Mouse (Mus musculus) heart, adult 2 months (tissue): ENCODE measurements around the gene Tspan11. TPM values are rescaled to one million over a fixed set of nuclear protein-coding genes. Genes with fewer than 3 reads are reported as not detected.

Experiments
- DNase-seq, 2 experiments: peaks; one replicate each; pipeline ENCODE4 v3.0.0; 2021
- H3K27ac ChIP-seq: fragments of 200-600 bp; 2 replicates; pipeline ENCODE4 v1.8.1; 2022
- H3K27me3 ChIP-seq: fragments of 200-500 bp; 2 replicates; pipeline ENCODE4 v1.6.1; 2012; ENCODE audit warnings: mild to moderate bottlenecking, low read length, inconsistent platforms, mixed read lengths; ENCODE audit not compliant: control insufficient read depth, insufficient read depth
- H3K36me3 ChIP-seq: fragments of 200-500 bp; 2 replicates; pipeline ENCODE4 v1.6.1; 2012; ENCODE audit warnings: low read length, inconsistent platforms; ENCODE audit not compliant: control insufficient read depth, insufficient read depth
- H3K4me1 ChIP-seq: fragments of 200-500 bp; 2 replicates; pipeline ENCODE4 v1.6.1; 2011; ENCODE audit warnings: low read length; ENCODE audit not compliant: control insufficient read depth, insufficient read depth
- H3K4me3 ChIP-seq: fragments of 200-600 bp; 2 replicates; pipeline ENCODE4 v1.8.1; 2022
- H3K79me2 ChIP-seq: fragments of 200-500 bp; replicated peaks from 2 replicates; pipeline ENCODE4 v1.6.1; 2012; ENCODE audit warnings: mild to moderate bottlenecking, inconsistent platforms, low read length, moderate library complexity, mixed read lengths; ENCODE audit not compliant: control insufficient read depth, insufficient read depth
- H3K9ac ChIP-seq: fragments of 200-500 bp; 2 replicates; pipeline ENCODE4 v1.6.1; 2012; ENCODE audit warnings: low read depth, mild to moderate bottlenecking, control low read depth, inconsistent platforms, low read length, mixed read lengths
- CTCF ChIP-seq: fragments of 200-600 bp; IDR thresholded peaks from 2 replicates; pipeline ENCODE4 v1.8.1; 2022; ENCODE audit warnings: antibody characterized with exemption, mild to moderate bottlenecking, moderate library complexity
- EP300 ChIP-seq: fragments of 200-500 bp; IDR thresholded peaks from 2 replicates; pipeline ENCODE4 v1.6.1; 2011; ENCODE audit warnings: low read depth, low read length, control low read depth; ENCODE audit not compliant: insufficient read depth
- POLR2A ChIP-seq: fragments of 200-500 bp; IDR thresholded peaks from 2 replicates; pipeline ENCODE4 v1.6.1; 2011; ENCODE audit warnings: mild to moderate bottlenecking, low read depth, low read length, control low read depth; ENCODE audit not compliant: insufficient read depth
- WGBS: fragments of 180-500 bp; shearing (Covaris S2); methylation state at CpG from one replicate; pipeline ENCODE4 v1.1.7; 2018; 5-methylcytosine and 5-hydroxymethylcytosine counted together
- intact Hi-C: fragments of 180-260 bp; cut with DNase I; formaldehyde crosslinking; loops from one replicate; pipeline ENCODE4 v1.15.1; 2025
- polyA plus RNA-seq: library from polyadenylated mRNA; depleted of rRNA; stranded (reverse); fragments of >200 nt; gene quantifications from 2 replicates; pipeline ENCODE4 v1.2.3, GENCODE M21; 2012
- total RNA-seq, 2 experiments: library from RNA; stranded (reverse); gene quantifications; 2 replicates each; pipeline ENCODE4 v1.2.3; 2021

The Tspan11 gene
- total and polyA plus RNA-seq, 3 experiments = 0.57 to 1.7 (median 1.5) TPM

- no peak for DNase-seq
- TF ChIP-seq EP300 (no peak), POLR2A (no peak), CTCF (no peak)
Observed at GRCm38 (mm10) chr6:127893611-127894010, 6.2 kb downstream of the Tspan11 start.

GRCm38 (mm10) chr6:127894999-127895398, 7.6 kb downstream of the Tspan11 start:
- Histone ChIP-seq H3K9ac (no peak overlapping the region), H3K27me3 (no peaks in the 10 kb centered on the region), H3K36me3 (no peaks in the 10 kb centered on the region), H3K79me2 (no peaks in the 10 kb centered on the region), H3K4me1 (no peaks in the 10 kb centered on the region), H3K4me3 (no peak overlapping the region), H3K27ac (no peak overlapping the region)
- WGBS = 36% methylated on average over 6 of the region's 6 CpGs
- intact Hi-C loops = no loop called here
- no peak for DNase-seq
- TF ChIP-seq CTCF (no peak), EP300 (no peak), POLR2A (no peak)

More at GRCm38 (mm10) chr6:127893611-127894010, 6.2 kb downstream of the Tspan11 start:
- Histone ChIP-seq H3K36me3 (no peaks in the 10 kb centered on the region), H3K27me3 (no peaks in the 10 kb centered on the region), H3K9ac (no peak overlapping the region), H3K27ac (no peak overlapping the region), H3K79me2 (no peaks in the 10 kb centered on the region), H3K4me1 (no peaks in the 10 kb centered on the region), H3K4me3 (no peak overlapping the region)
- intact Hi-C loops = no loop called here
- 45% methylated on average over 6 of the region's 6 CpGs for WGBS

GRCm38 (mm10) chr6:127896425-127896824, 9.0 kb downstream of the Tspan11 start:
- Histone ChIP-seq H3K27me3 (no peaks in the 10 kb centered on the region), H3K79me2 (no peaks in the 10 kb centered on the region), H3K36me3 (no peaks in the 10 kb centered on the region), H3K4me3 (no peak overlapping the region), H3K4me1 (peaks cover 4% of the 10 kb centered on the region), H3K27ac (no peak overlapping the region), H3K9ac (no peak overlapping the region)
- TF ChIP-seq CTCF (no peak), EP300 (no peak), POLR2A (no peak)
- intact Hi-C loops = no loop called here
- no peak for DNase-seq
- 91% methylated on average over 3 of the region's 3 CpGs for WGBS

- Histone ChIP-seq H3K4me1 (peaks cover 5% of the 10 kb centered on the region), H3K79me2 (no peaks in the 10 kb centered on the region), H3K9ac (no peak overlapping the region), H3K4me3 (no peak overlapping the region), H3K27me3 (no peaks in the 10 kb centered on the region), H3K36me3 (no peaks in the 10 kb centered on the region), H3K27ac (no peak overlapping the region)
- DNase-seq = no peak
- 76% methylated on average over 3 of the region's 3 CpGs for WGBS
- intact Hi-C loops = no loop called here
- no peak for TF ChIP-seq POLR2A
- no peak for TF ChIP-seq EP300
Observed at GRCm38 (mm10) chr6:127897342-127897741, 10.0 kb downstream of the Tspan11 start.

GRCm38 (mm10) chr6:127900062-127900461, 12.7 kb downstream of the Tspan11 start:
- no peak overlapping the region for H3K4me3 ChIP-seq
- intact Hi-C loops = no loop called here
- no peaks in the 10 kb centered on the region for H3K79me2 ChIP-seq
- H3K27me3 ChIP-seq = no peaks in the 10 kb centered on the region
- DNase-seq = no peak
- 73% methylated on average over 6 of the region's 6 CpGs for WGBS
- peaks cover 5% of the 10 kb centered on the region for H3K4me1 ChIP-seq
- no peak overlapping the region for H3K9ac ChIP-seq
- H3K27ac ChIP-seq = no peak overlapping the region
- TF ChIP-seq EP300 (no peak), CTCF (no peak), POLR2A (no peak)
- no peaks in the 10 kb centered on the region for H3K36me3 ChIP-seq

GRCm38 (mm10) chr6:127901261-127901660, 13.9 kb downstream of the Tspan11 start:
- Histone ChIP-seq H3K4me1 (peaks cover 5% of the 10 kb centered on the region), H3K27ac (no peak overlapping the region), H3K79me2 (no peaks in the 10 kb centered on the region), H3K4me3 (no peak overlapping the region), H3K36me3 (no peaks in the 10 kb centered on the region), H3K9ac (no peak overlapping the region), H3K27me3 (no peaks in the 10 kb centered on the region)
- WGBS = 51% methylated on average over 3 of the region's 3 CpGs
- no peak for TF ChIP-seq EP300
- no peak for TF ChIP-seq CTCF
- no peak for TF ChIP-seq POLR2A
- DNase-seq = no peak
- intact Hi-C loops = no loop called here

GRCm38 (mm10) chr6:127901669-127902068, 14.3 kb downstream of the Tspan11 start:
- no peaks in the 10 kb centered on the region for H3K36me3 ChIP-seq
- H3K4me1 ChIP-seq = peaks cover 5% of the 10 kb centered on the region
- no peaks in the 10 kb centered on the region for H3K27me3 ChIP-seq
- H3K79me2 ChIP-seq = no peaks in the 10 kb centered on the region
- H3K27ac ChIP-seq = no peak overlapping the region
- no peak overlapping the region for H3K9ac ChIP-seq
- peak; percentile 48 to 68 for DNase-seq
- no peak overlapping the region for H3K4me3 ChIP-seq
- 40% methylated on average over 5 of the region's 5 CpGs for WGBS
- TF ChIP-seq EP300 = 0 out of 2 replicates have a peak, but pooled peaks have one; percentile 37
- no peak for TF ChIP-seq CTCF
- no peak for TF ChIP-seq POLR2A
- intact Hi-C loops = no loop called here
